Mouse (Mus musculus): ENCODE measurements around the gene Ap3d1. TPM values are rescaled to one million over a fixed set of nuclear protein-coding genes. Genes with fewer than 3 reads are reported as not detected.

Gene Ap3d1
- polyA plus RNA-seq, 1 experiment from 2014 or later = 125 TPM

GRCm38 (mm10) chr10:80776358-80776869 lies 34.4 kb upstream of the Ap3d1 start:
- no peak overlapping the region for H3K9ac ChIP-seq (replicated peaks; ENCODE audit: low read depth, low read length)
- ATAC-seq (ENCODE audit: low read depth) = no peak
- no peak overlapping the region for H3K4me3 ChIP-seq (ENCODE audit: low read depth, low read length)
- no peaks in the 10 kb centered on the region for H3K9me3 ChIP-seq (ENCODE audit: control insufficient read depth, low read length)
- H3K4me2 ChIP-seq (ENCODE audit: low read depth, low read length) = no peak overlapping the region
- 90% methylated on average over 6 of the region's 6 CpGs for WGBS
- no peaks in the 10 kb centered on the region for H3K27me3 ChIP-seq (ENCODE audit: control insufficient read depth, insufficient read depth, low read length)
- H3K27ac ChIP-seq (ENCODE audit: low read depth, low read length) = no peak overlapping the region
- H3K36me3 ChIP-seq (ENCODE audit: control insufficient read depth, insufficient read depth, low read length) = peaks cover 80% of the 10 kb centered on the region
- H3K4me1 ChIP-seq (ENCODE audit: control insufficient read depth, insufficient read depth, low read length) = no peaks in the 10 kb centered on the region

GRCm38 (mm10) chr10:80775731-80776130 lies 33.7 kb upstream of the Ap3d1 start:
- WGBS = 86% methylated on average over 4 of the region's 4 CpGs

GRCm38 (mm10) chr10:80774981-80775380 lies 32.9 kb upstream of the Ap3d1 start:
- Histone ChIP-seq H3K4me2 (ENCODE audit: low read depth, low read length) (no peak overlapping the region), H3K9ac (replicated peaks; ENCODE audit: low read depth, low read length) (no peak overlapping the region), H3K27me3 (ENCODE audit: control insufficient read depth, insufficient read depth, low read length) (no peaks in the 10 kb centered on the region), H3K4me3 (ENCODE audit: low read depth, low read length) (no peak overlapping the region), H3K9me3 (ENCODE audit: control insufficient read depth, low read length) (no peaks in the 10 kb centered on the region), H3K36me3 (ENCODE audit: control insufficient read depth, insufficient read depth, low read length) (peaks cover 71% of the 10 kb centered on the region), H3K4me1 (ENCODE audit: control insufficient read depth, insufficient read depth, low read length) (no peaks in the 10 kb centered on the region), H3K27ac (ENCODE audit: low read depth, low read length) (no peak overlapping the region)
- WGBS = 95% methylated on average over 4 of the region's 4 CpGs
- no peak for ATAC-seq (ENCODE audit: low read depth)

More at GRCm38 (mm10) chr10:80775731-80776130, 33.7 kb upstream of the Ap3d1 start:
- Histone ChIP-seq H3K4me2 (ENCODE audit: low read depth, low read length) (no peak overlapping the region), H3K9ac (replicated peaks; ENCODE audit: low read depth, low read length) (no peak overlapping the region), H3K27ac (ENCODE audit: low read depth, low read length) (no peak overlapping the region), H3K4me3 (ENCODE audit: low read depth, low read length) (no peak overlapping the region), H3K9me3 (ENCODE audit: control insufficient read depth, low read length) (no peaks in the 10 kb centered on the region), H3K36me3 (ENCODE audit: control insufficient read depth, insufficient read depth, low read length) (peaks cover 75% of the 10 kb centered on the region), H3K4me1 (ENCODE audit: control insufficient read depth, insufficient read depth, low read length) (no peaks in the 10 kb centered on the region), H3K27me3 (ENCODE audit: control insufficient read depth, insufficient read depth, low read length) (no peaks in the 10 kb centered on the region)
- ATAC-seq (ENCODE audit: low read depth) = no peak

GRCm38 (mm10) chr10:80774549-80774948 lies 32.5 kb upstream of the Ap3d1 start:
- Histone ChIP-seq H3K4me2 (ENCODE audit: low read depth, low read length) (no peak overlapping the region), H3K27me3 (ENCODE audit: control insufficient read depth, insufficient read depth, low read length) (no peaks in the 10 kb centered on the region), H3K27ac (ENCODE audit: low read depth, low read length) (no peak overlapping the region), H3K9ac (replicated peaks; ENCODE audit: low read depth, low read length) (no peak overlapping the region), H3K36me3 (ENCODE audit: control insufficient read depth, insufficient read depth, low read length) (peaks cover 69% of the 10 kb centered on the region), H3K4me3 (ENCODE audit: low read depth, low read length) (no peak overlapping the region), H3K4me1 (ENCODE audit: control insufficient read depth, insufficient read depth, low read length) (no peaks in the 10 kb centered on the region), H3K9me3 (ENCODE audit: control insufficient read depth, low read length) (no peaks in the 10 kb centered on the region)
- 77% methylated on average over 2 of the region's 2 CpGs for WGBS
- peak; percentile 68 for ATAC-seq (ENCODE audit: low read depth)

GRCm38 (mm10) chr10:80773816-80774215 lies 31.8 kb upstream of the Ap3d1 start:
- H3K9ac ChIP-seq (replicated peaks; ENCODE audit: low read depth, low read length) = no peak overlapping the region
- ATAC-seq (ENCODE audit: low read depth) = no peak

GRCm38 (mm10) chr10:80768365-80768764 lies 26.3 kb upstream of the Ap3d1 start:
- H3K9ac ChIP-seq (replicated peaks; ENCODE audit: low read depth, low read length) = no peak overlapping the region
- no peak overlapping the region for H3K27ac ChIP-seq (ENCODE audit: low read depth, low read length)
- 94% methylated on average over 6 of the region's 6 CpGs for whole genome bisulfite sequencing
- H3K36me3 ChIP-seq (ENCODE audit: control insufficient read depth, insufficient read depth, low read length) = peaks cover 57% of the 10 kb centered on the region
- H3K4me2 ChIP-seq (ENCODE audit: low read depth, low read length) = no peak overlapping the region
- no peaks in the 10 kb centered on the region for H3K27me3 ChIP-seq (ENCODE audit: control insufficient read depth, insufficient read depth, low read length)
- H3K4me1 ChIP-seq (ENCODE audit: control insufficient read depth, insufficient read depth, low read length) = no peaks in the 10 kb centered on the region
- ATAC-seq (ENCODE audit: low read depth) = no peak
- no peaks in the 10 kb centered on the region for H3K9me3 ChIP-seq (ENCODE audit: control insufficient read depth, low read length)
- no peak overlapping the region for H3K4me3 ChIP-seq (ENCODE audit: low read depth, low read length)

More at GRCm38 (mm10) chr10:80773816-80774215, 31.8 kb upstream of the Ap3d1 start:
- H3K4me3 ChIP-seq (ENCODE audit: low read depth, low read length) = no peak overlapping the region
- H3K9me3 ChIP-seq (ENCODE audit: control insufficient read depth, low read length) = no peaks in the 10 kb centered on the region
- no peak overlapping the region for H3K4me2 ChIP-seq (ENCODE audit: low read depth, low read length)
- peaks cover 72% of the 10 kb centered on the region for H3K36me3 ChIP-seq (ENCODE audit: control insufficient read depth, insufficient read depth, low read length)
- H3K4me1 ChIP-seq (ENCODE audit: control insufficient read depth, insufficient read depth, low read length) = no peaks in the 10 kb centered on the region
- no peaks in the 10 kb centered on the region for H3K27me3 ChIP-seq (ENCODE audit: control insufficient read depth, insufficient read depth, low read length)
- H3K27ac ChIP-seq (ENCODE audit: low read depth, low read length) = no peak overlapping the region
- 91% methylated on average over 5 of the region's 5 CpGs for WGBS

GRCm38 (mm10) chr10:80766161-80766815 lies 24.2 kb upstream of the Ap3d1 start:
- peaks cover 36% of the 10 kb centered on the region for H3K36me3 ChIP-seq (ENCODE audit: control insufficient read depth, insufficient read depth, low read length)
- H3K27ac ChIP-seq (ENCODE audit: low read depth, low read length) = no peak overlapping the region
- no peak overlapping the region for H3K4me3 ChIP-seq (ENCODE audit: low read depth, low read length)
- 91% methylated on average over 10 of the region's 10 CpGs for WGBS
- no peak overlapping the region for H3K4me2 ChIP-seq (ENCODE audit: low read depth, low read length)
- H3K27me3 ChIP-seq (ENCODE audit: control insufficient read depth, insufficient read depth, low read length) = no peaks in the 10 kb centered on the region
- H3K9ac ChIP-seq (replicated peaks; ENCODE audit: low read depth, low read length) = no peak overlapping the region
- no peaks in the 10 kb centered on the region for H3K4me1 ChIP-seq (ENCODE audit: control insufficient read depth, insufficient read depth, low read length)
- H3K9me3 ChIP-seq (ENCODE audit: control insufficient read depth, low read length) = no peaks in the 10 kb centered on the region
- ATAC-seq (ENCODE audit: low read depth) = no peak

- Histone ChIP-seq H3K9me3 (ENCODE audit: control insufficient read depth, low read length) (no peaks in the 10 kb centered on the region), H3K27me3 (ENCODE audit: control insufficient read depth, insufficient read depth, low read length) (no peaks in the 10 kb centered on the region), H3K27ac (ENCODE audit: low read depth, low read length) (no peak overlapping the region), H3K9ac (replicated peaks; ENCODE audit: low read depth, low read length) (no peak overlapping the region), H3K4me3 (ENCODE audit: low read depth, low read length) (no peak overlapping the region), H3K4me2 (ENCODE audit: low read depth, low read length) (no peak overlapping the region), H3K4me1 (ENCODE audit: control insufficient read depth, insufficient read depth, low read length) (peaks cover 2% of the 10 kb centered on the region; the same call in 1 of the 2 replicates), H3K36me3 (ENCODE audit: control insufficient read depth, insufficient read depth, low read length) (peaks cover 36% of the 10 kb centered on the region)
- 95% methylated on average over 2 of the region's 2 CpGs for WGBS
- ATAC-seq (ENCODE audit: low read depth) = no peak
These were observed 23.7 kb upstream of the Ap3d1 start for GRCm38 (mm10) chr10:80765746-80766145.

GRCm38 (mm10) chr10:80763502-80763901 lies 21.4 kb upstream of the Ap3d1 start:
- no peak for ATAC-seq (ENCODE audit: low read depth)
- 96% methylated on average over 2 of the region's 2 CpGs for WGBS
- H3K4me2 ChIP-seq (ENCODE audit: low read depth, low read length) = no peak overlapping the region
- no peaks in the 10 kb centered on the region for H3K27me3 ChIP-seq (ENCODE audit: control insufficient read depth, insufficient read depth, low read length)
- H3K9me3 ChIP-seq (ENCODE audit: control insufficient read depth, low read length) = no peaks in the 10 kb centered on the region
- H3K4me1 ChIP-seq (ENCODE audit: control insufficient read depth, insufficient read depth, low read length) = peaks cover 3% of the 10 kb centered on the region; the same call in 1 of the 2 replicates
- peaks cover 25% of the 10 kb centered on the region for H3K36me3 ChIP-seq (ENCODE audit: control insufficient read depth, insufficient read depth, low read length)
- no peak overlapping the region for H3K27ac ChIP-seq (ENCODE audit: low read depth, low read length)
- H3K4me3 ChIP-seq (ENCODE audit: low read depth, low read length) = no peak overlapping the region
- no peak overlapping the region for H3K9ac ChIP-seq (replicated peaks; ENCODE audit: low read depth, low read length)
